Mouse (Mus musculus): ENCODE results near the gene Scp2. TPM values are rescaled to one million over a fixed set of nuclear protein-coding genes. Genes with fewer than 3 reads are reported as not detected.

Gene Scp2
- polyA plus RNA-seq, 1 experiment from 2014 or later, result 244 TPM

Small RNAs within 50 kb of the gene (microRNA-seq; reads per million reads assigned to microRNA genes)
- gene Mir6397, result not detected

Other genes with a start within 250 kb of the Scp2 start
- gene Cpt2, start 221.4 kb downstream of the Scp2 start, polyA plus RNA-seq (2015; fragmentation: Nextera tagmentation; extraction: Ambion mirVana), result 37.0 and 45.1 TPM in 2 replicates
- gene Slc1a7, start 176.7 kb downstream of the Scp2 start, polyA plus RNA-seq (2015; fragmentation: Nextera tagmentation; extraction: Ambion mirVana), result not detected in 2 replicates
- gene Podn, start 48.6 kb downstream of the Scp2 start, polyA plus RNA-seq (2015; fragmentation: Nextera tagmentation; extraction: Ambion mirVana), result 0.28 TPM in 1 of 2 replicates, not detected in the other
- 10.2 and 10.7 TPM in 2 replicates for gene Echdc2, start 20.4 kb upstream of the Scp2 start, polyA plus RNA-seq (2015; fragmentation: Nextera tagmentation; extraction: Ambion mirVana)
- gene Zyg11a, start 73.0 kb upstream of the Scp2 start, polyA plus RNA-seq (2015; fragmentation: Nextera tagmentation; extraction: Ambion mirVana), result 0.09 and 0.10 TPM in 2 replicates
- gene Zyg11b, start 156.1 kb upstream of the Scp2 start, polyA plus RNA-seq (2015; fragmentation: Nextera tagmentation; extraction: Ambion mirVana), result 2.1 and 2.7 TPM in 2 replicates
- gene Coa7, start 183.1 kb upstream of the Scp2 start, polyA plus RNA-seq (2015; fragmentation: Nextera tagmentation; extraction: Ambion mirVana), result 30.8 and 32.6 TPM in 2 replicates
- 0.20 and 0.53 TPM in 2 replicates for gene Shisal2a, start 238.4 kb upstream of the Scp2 start, polyA plus RNA-seq (2015; fragmentation: Nextera tagmentation; extraction: Ambion mirVana)